Mouse (Mus musculus) CH12F3 (cell line): ENCODE results near the gene Dgcr2.

Experiments used
- in situ Hi-C: fragments of 300-500 bp; cut with MboI; formaldehyde crosslinking; loops from 2 replicates; pipeline ENCODE4 v1.14.3; 2020; ENCODE audit warnings: low sequenced_read_pairs

Gene Dgcr2

GRCm38 (mm10) chr16:17914307-17915249 is 16.2 kb upstream of the Dgcr2 start, which contains the start of gene Gsc2:
Gene Gsc2 (minus strand): TSS chr16:17915059.
- in situ Hi-C loops: no loop called here

GRCm38 (mm10) chr16:17911052-17911595 is 12.8 kb upstream of the Dgcr2 start, which contains the start of gene Ess2:
Gene Ess2 (minus strand): TSS chr16:17911348.
- in situ Hi-C loops: no loop called here

GRCm38 (mm10) chr16:17896091-17896490 is 2.3 kb downstream of the Dgcr2 start:
- in situ Hi-C loops: no loop called here

- in situ Hi-C loops: no loop called here
Measured at GRCm38 (mm10) chr16:17893923-17894322, 4.4 kb downstream of the Dgcr2 start, which contains the start of gene Tssk1. Gene Tssk1 (plus strand): TSS chr16:17894223.

- in situ Hi-C loops: no loop called here
Measured at GRCm38 (mm10) chr16:17892606-17893005, 5.8 kb downstream of the Dgcr2 start.

GRCm38 (mm10) chr16:17891567-17891959 is 6.8 kb downstream of the Dgcr2 start, which contains the start of gene Gm20518:
Gene Gm20518 (minus strand): TSS chr16:17891671.
- in situ Hi-C loops: no loop called here

- in situ Hi-C loops: no loop called here
Measured at GRCm38 (mm10) chr16:17890917-17891566, 7.3 kb downstream of the Dgcr2 start.

GRCm38 (mm10) chr16:17890342-17890727 is 8.0 kb downstream of the Dgcr2 start:
- in situ Hi-C loops: no loop called here

GRCm38 (mm10) chr16:17889689-17890341 is 8.5 kb downstream of the Dgcr2 start:
- in situ Hi-C loops: no loop called here

GRCm38 (mm10) chr16:17884116-17884515 is 14.2 kb downstream of the Dgcr2 start:
- in situ Hi-C loops: no loop called here

GRCm38 (mm10) chr16:17882196-17882595 is 16.2 kb downstream of the Dgcr2 start:
- in situ Hi-C loops: no loop called here

GRCm38 (mm10) chr16:17879571-17879970 is 18.8 kb downstream of the Dgcr2 start:
- in situ Hi-C loops: no loop called here

- in situ Hi-C loops: no loop called here
Measured at GRCm38 (mm10) chr16:17876096-17876495, 22.3 kb downstream of the Dgcr2 start.

GRCm38 (mm10) chr16:17875174-17875573 is 23.2 kb downstream of the Dgcr2 start:
- in situ Hi-C loops: no loop called here

- in situ Hi-C loops: no loop called here
Measured at GRCm38 (mm10) chr16:17872995-17873394, 25.4 kb downstream of the Dgcr2 start.

GRCm38 (mm10) chr16:17871248-17871647 is 27.1 kb downstream of the Dgcr2 start:
- in situ Hi-C loops: no loop called here

- in situ Hi-C loops: no loop called here
Measured at GRCm38 (mm10) chr16:17865770-17866169, 32.6 kb downstream of the Dgcr2 start.

GRCm38 (mm10) chr16:17865293-17865692 is 33.1 kb downstream of the Dgcr2 start:
- in situ Hi-C loops: no loop called here

- in situ Hi-C loops: no loop called here
Measured at GRCm38 (mm10) chr16:17858592-17858991, 39.8 kb downstream of the Dgcr2 start.

GRCm38 (mm10) chr16:17857157-17857556 is 41.2 kb downstream of the Dgcr2 start:
- in situ Hi-C loops: no loop called here

GRCm38 (mm10) chr16:17853263-17853662 is 45.1 kb downstream of the Dgcr2 start:
- in situ Hi-C loops: no loop called here
